Mouse (Mus musculus) stomach, embryonic 16.5 days (tissue): ENCODE measurements around the gene Smad3. TPM values are rescaled to one million over a fixed set of nuclear protein-coding genes. Genes with fewer than 3 reads are reported as not detected.

Experiments used
- ATAC-seq: fragments of 200-750 bp; cut with Nextera tagmentation; 2 replicates; pipeline ENCODE4 v1.8.0; 2017; ENCODE audit warnings: moderate number of reproducible peaks, moderate TSS enrichment; ENCODE audit not compliant: insufficient read depth, low FRiP score
- H3K27ac ChIP-seq: fragments of 300-500 bp; sonication (generic); 2 replicates; pipeline ENCODE4 v1.5.1; 2014; ENCODE audit warnings: low read length
- H3K27me3 ChIP-seq: fragments of 300-500 bp; sonication (generic); 2 replicates; pipeline ENCODE4 v1.6.1; 2014; ENCODE audit warnings: low read length, control low read depth, mixed read lengths; ENCODE audit not compliant: control insufficient read depth, insufficient read depth
- H3K36me3 ChIP-seq: fragments of 300-500 bp; sonication (generic); 2 replicates; pipeline ENCODE4 v1.6.1; 2014; ENCODE audit warnings: low read length; ENCODE audit not compliant: control insufficient read depth, insufficient read depth
- H3K4me1 ChIP-seq: fragments of 300-500 bp; sonication (generic); 2 replicates; pipeline ENCODE4 v1.6.1; 2014; ENCODE audit warnings: low read length, control low read depth, mixed read lengths; ENCODE audit not compliant: control insufficient read depth, insufficient read depth
- H3K4me2 ChIP-seq: fragments of 300-500 bp; sonication (generic); 2 replicates; pipeline ENCODE4 v1.6.1; 2014; ENCODE audit warnings: low read depth, low read length, mixed read lengths
- H3K4me3 ChIP-seq: fragments of 300-500 bp; sonication (generic); replicated peaks from 2 replicates; pipeline ENCODE4 v1.5.1; 2014; ENCODE audit warnings: mild to moderate bottlenecking, low read length
- H3K9ac ChIP-seq: fragments of 300-500 bp; sonication (generic); 2 replicates; pipeline ENCODE4 v1.6.1; 2014; ENCODE audit warnings: low read length
- H3K9me3 ChIP-seq: fragments of 300-500 bp; sonication (generic); replicated peaks from 2 replicates; pipeline ENCODE4 v1.6.1; 2016; ENCODE audit warnings: low read length, control low read depth; ENCODE audit not compliant: control insufficient read depth
- WGBS: fragments of 180-500 bp; shearing (Covaris S2); extraction: QIAGEN DNeasy Blood & Tissue Kit; methylation state at CpG from one replicate; pipeline ENCODE4 v1.1.7; 2014; 5-methylcytosine and 5-hydroxymethylcytosine counted together
- polyA plus RNA-seq: library from polyadenylated mRNA; unstranded; fragments of >200 nt; fragmentation: Nextera tagmentation; extraction: Ambion mirVana; gene quantifications from 2 replicates; pipeline ENCODE4 v1.2.1, GENCODE M21; 2015

Gene Smad3
- polyA plus RNA-seq, 1 experiment from 2014 or later: 15.1 TPM

- H3K4me3 ChIP-seq: no peak overlapping the region
- peaks cover 31% of the 10 kb centered on the region for H3K4me1 ChIP-seq
- H3K4me2 ChIP-seq: no peak overlapping the region
- H3K27ac ChIP-seq: no peak overlapping the region
- 87% methylated on average over 4 of the region's 4 CpGs for WGBS
- no peaks in the 10 kb centered on the region for H3K27me3 ChIP-seq
- no peaks in the 10 kb centered on the region for H3K9me3 ChIP-seq
- no peak for ATAC-seq
- no peak overlapping the region for H3K9ac ChIP-seq
- H3K36me3 ChIP-seq: no peaks in the 10 kb centered on the region
Observed at GRCm38 (mm10) chr9:63790222-63790621, 32.4 kb upstream of the Smad3 start.

DNA sequence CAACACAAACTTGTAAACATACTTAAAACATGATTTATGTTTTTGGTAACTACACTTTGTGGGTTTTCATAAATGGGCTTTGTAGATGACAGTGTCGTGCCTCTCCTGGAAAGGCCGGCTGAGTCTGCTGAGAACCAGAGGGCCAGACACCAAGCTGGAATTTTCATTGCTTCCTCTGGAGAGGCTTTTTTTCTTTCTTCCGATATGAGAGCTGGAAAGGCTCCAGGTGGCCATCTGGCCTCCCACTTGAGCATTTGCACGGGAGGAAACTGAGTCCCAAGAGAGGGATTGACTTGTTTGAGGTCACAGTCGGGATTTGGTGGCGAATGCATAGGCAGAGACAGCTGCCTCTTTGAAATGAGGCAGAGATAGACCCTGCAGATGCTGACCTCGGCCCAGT is 31.6 kb upstream of the Smad3 start:
- H3K27ac ChIP-seq: no peak overlapping the region
- H3K4me3 ChIP-seq: no peak overlapping the region
- 38% methylated on average over 7 of the region's 7 CpGs for WGBS
- H3K9me3 ChIP-seq: no peaks in the 10 kb centered on the region
- peaks cover 31% of the 10 kb centered on the region for H3K4me1 ChIP-seq
- H3K4me2 ChIP-seq: no peak overlapping the region
- no peak for ATAC-seq
- no peaks in the 10 kb centered on the region for H3K36me3 ChIP-seq
- H3K27me3 ChIP-seq: no peaks in the 10 kb centered on the region
- H3K9ac ChIP-seq: no peak overlapping the region

- H3K27ac ChIP-seq: no peak overlapping the region
- H3K9me3 ChIP-seq: no peaks in the 10 kb centered on the region
- no peak overlapping the region for H3K4me2 ChIP-seq
- no peak overlapping the region for H3K9ac ChIP-seq
- no peaks in the 10 kb centered on the region for H3K27me3 ChIP-seq
- H3K4me3 ChIP-seq: no peak overlapping the region
- ATAC-seq: no peak
- H3K36me3 ChIP-seq: no peaks in the 10 kb centered on the region
- H3K4me1 ChIP-seq: peaks cover 23% of the 10 kb centered on the region
- 38% methylated on average over 3 of the region's 3 CpGs for WGBS
Observed at GRCm38 (mm10) chr9:63787606-63788005, 29.8 kb upstream of the Smad3 start.

DNA sequence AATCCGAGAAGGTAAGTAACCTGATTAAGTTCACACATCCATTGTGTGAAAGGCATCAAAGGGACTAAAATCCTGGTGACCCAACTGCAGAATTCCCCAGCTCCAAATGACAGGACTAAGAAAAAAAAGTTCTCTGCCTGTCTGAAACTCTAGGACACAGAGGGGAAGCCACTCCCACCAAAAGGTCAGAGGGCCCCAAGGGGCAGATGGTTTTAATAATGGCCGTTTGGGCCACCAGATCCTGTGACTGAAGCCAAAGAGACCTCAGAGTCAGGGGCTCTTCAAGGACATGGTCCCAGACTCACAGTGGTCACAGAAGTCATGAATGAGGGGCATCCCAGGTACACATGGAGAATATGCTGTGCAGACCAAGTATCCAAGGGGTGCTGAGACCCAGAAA is 29.3 kb upstream of the Smad3 start:
- peaks cover 27% of the 10 kb centered on the region for H3K4me1 ChIP-seq
- WGBS: 49% methylated on average over 2 of the region's 2 CpGs
- H3K9ac ChIP-seq: no peak overlapping the region

DNA sequence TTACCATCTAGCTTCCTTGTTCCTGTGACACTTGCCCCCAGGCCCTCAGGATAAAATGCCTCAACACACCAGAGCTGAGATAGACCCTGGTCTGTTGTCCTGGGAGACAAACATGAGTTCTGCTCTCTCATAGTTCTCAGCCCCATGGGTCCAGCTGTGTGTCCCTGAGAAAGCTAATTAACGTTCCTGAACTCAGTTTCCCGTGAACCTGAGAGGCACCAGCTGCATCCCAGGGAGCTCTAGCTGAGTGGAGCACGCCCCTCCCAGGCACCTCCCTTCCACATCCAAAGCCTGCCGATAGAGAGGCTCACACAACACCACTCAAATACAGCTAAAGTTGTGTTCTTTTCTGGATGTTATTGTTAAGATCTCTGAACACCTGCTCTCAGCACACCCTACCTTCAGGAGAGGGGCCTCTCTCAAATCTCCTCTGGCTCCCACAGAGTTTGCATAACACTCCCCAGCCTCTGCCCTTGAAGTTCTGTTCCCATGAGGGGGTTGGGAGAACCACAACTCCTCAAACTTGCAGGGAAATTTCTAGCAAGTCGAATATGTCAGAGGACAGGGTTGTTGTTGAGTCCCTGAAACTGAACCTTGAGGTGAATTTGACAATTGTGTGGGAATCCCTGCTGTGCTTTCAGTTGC is 28.4 kb upstream of the Smad3 start:
- no peak for ATAC-seq
- Histone ChIP-seq H3K9me3 (no peaks in the 10 kb centered on the region), H3K36me3 (no peaks in the 10 kb centered on the region), H3K4me3 (no peak overlapping the region), H3K27ac (0 out of 2 replicates have a peak overlapping the region, but pooled peaks have one; percentile 20), H3K4me2 (no peak overlapping the region), H3K9ac (no peak overlapping the region), H3K27me3 (no peaks in the 10 kb centered on the region), H3K4me1 (peaks cover 24% of the 10 kb centered on the region)
- 13% methylated on average over 5 of the region's 5 CpGs for WGBS

More for the DNA sequence above, 29.3 kb upstream of the Smad3 start:
- Histone ChIP-seq H3K27ac (no peak overlapping the region), H3K4me2 (no peak overlapping the region), H3K36me3 (no peaks in the 10 kb centered on the region), H3K27me3 (no peaks in the 10 kb centered on the region), H3K4me3 (no peak overlapping the region), H3K9me3 (no peaks in the 10 kb centered on the region)
- ATAC-seq: no peak

GRCm38 (mm10) chr9:63785492-63785891 is 27.7 kb upstream of the Smad3 start:
- Histone ChIP-seq H3K27ac (0 out of 2 replicates have a peak overlapping the region, but pooled peaks have one; percentile 20), H3K4me1 (peaks cover 29% of the 10 kb centered on the region)
- 45% methylated on average over 5 of the region's 5 CpGs for WGBS

GRCm38 (mm10) chr9:63784597-63784996 is 26.8 kb upstream of the Smad3 start:
- no peaks in the 10 kb centered on the region for H3K9me3 ChIP-seq
- no peak for ATAC-seq
- peaks cover 37% of the 10 kb centered on the region for H3K4me1 ChIP-seq
- 72% methylated on average over 3 of the region's 3 CpGs for WGBS
- no peaks in the 10 kb centered on the region for H3K27me3 ChIP-seq
- H3K9ac ChIP-seq: no peak overlapping the region
- no peak overlapping the region for H3K4me2 ChIP-seq
- H3K36me3 ChIP-seq: no peaks in the 10 kb centered on the region
- no peak overlapping the region for H3K27ac ChIP-seq
- no peak overlapping the region for H3K4me3 ChIP-seq

More at GRCm38 (mm10) chr9:63785492-63785891, 27.7 kb upstream of the Smad3 start:
- H3K27me3 ChIP-seq: no peaks in the 10 kb centered on the region
- H3K4me2 ChIP-seq: no peak overlapping the region
- no peaks in the 10 kb centered on the region for H3K36me3 ChIP-seq
- ATAC-seq: no peak
- H3K9me3 ChIP-seq: no peaks in the 10 kb centered on the region
- no peak overlapping the region for H3K9ac ChIP-seq
- H3K4me3 ChIP-seq: no peak overlapping the region

- Histone ChIP-seq H3K4me3 (no peak overlapping the region), H3K9ac (no peak overlapping the region), H3K4me1 (peaks cover 31% of the 10 kb centered on the region), H3K4me2 (no peak overlapping the region), H3K36me3 (no peaks in the 10 kb centered on the region), H3K27me3 (no peaks in the 10 kb centered on the region), H3K27ac (no peak overlapping the region), H3K9me3 (no peaks in the 10 kb centered on the region)
- WGBS: 25% methylated on average over 4 of the region's 4 CpGs
- 0 out of 2 replicates have a peak, but pooled peaks have one; percentile 19 for ATAC-seq
Observed at GRCm38 (mm10) chr9:63782744-63783143, 24.9 kb upstream of the Smad3 start.

DNA sequence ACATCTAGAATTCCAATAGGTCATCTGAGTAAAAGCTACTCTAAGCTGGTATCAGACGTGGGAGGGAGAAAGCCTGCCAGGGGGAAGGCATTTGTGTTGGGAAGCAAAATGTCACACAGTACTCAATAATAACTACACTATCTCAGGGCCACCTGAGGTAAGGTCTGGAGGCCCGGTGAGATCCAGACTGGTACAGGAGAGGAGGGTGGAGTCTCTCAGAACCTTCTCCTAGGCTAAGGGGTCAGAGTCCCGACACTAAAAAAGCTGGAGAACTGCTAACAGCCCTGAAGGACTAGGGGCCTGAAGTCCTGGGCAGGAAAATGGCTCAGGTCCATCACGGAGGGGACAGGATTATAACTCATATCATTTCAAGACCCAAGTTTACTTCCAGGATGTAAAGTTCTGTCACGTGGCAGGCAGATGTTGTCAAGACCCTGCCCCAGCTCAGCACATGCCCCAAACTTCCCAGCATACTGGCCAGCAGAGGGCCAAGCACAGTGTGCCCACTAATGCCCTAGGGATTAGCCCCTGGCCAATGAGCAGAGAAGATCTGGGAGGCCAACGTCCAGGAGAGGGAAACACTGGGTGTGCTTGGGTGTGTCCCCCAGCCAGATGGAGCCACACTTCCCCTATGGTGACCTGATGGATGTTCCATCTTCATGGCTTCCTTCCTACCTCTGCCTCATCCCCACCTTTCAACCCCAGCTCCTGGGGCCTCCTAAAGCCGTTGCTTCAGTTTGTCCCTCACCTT is 24.1 kb upstream of the Smad3 start:
- H3K4me3 ChIP-seq: no peak overlapping the region
- ATAC-seq: no peak
- no peaks in the 10 kb centered on the region for H3K9me3 ChIP-seq
- H3K27me3 ChIP-seq: no peaks in the 10 kb centered on the region
- WGBS: 64% methylated on average over 7 of the region's 7 CpGs
- H3K27ac ChIP-seq: no peak overlapping the region
- no peak overlapping the region for H3K9ac ChIP-seq
- peaks cover 31% of the 10 kb centered on the region for H3K4me1 ChIP-seq
- no peak overlapping the region for H3K4me2 ChIP-seq
- no peaks in the 10 kb centered on the region for H3K36me3 ChIP-seq
